Mouse (Mus musculus) heart, adult 2 months (tissue): ENCODE measurements around the gene Gtse1.

Experiments
- CTCF ChIP-seq: fragments of 200-600 bp; IDR thresholded peaks from 2 replicates; pipeline ENCODE4 v1.8.1; 2022; ENCODE audit warnings: antibody characterized with exemption, mild to moderate bottlenecking, moderate library complexity
- EP300 ChIP-seq: fragments of 200-500 bp; IDR thresholded peaks from 2 replicates; pipeline ENCODE4 v1.6.1; 2011; ENCODE audit warnings: low read depth, low read length, control low read depth; ENCODE audit not compliant: insufficient read depth

DNA sequence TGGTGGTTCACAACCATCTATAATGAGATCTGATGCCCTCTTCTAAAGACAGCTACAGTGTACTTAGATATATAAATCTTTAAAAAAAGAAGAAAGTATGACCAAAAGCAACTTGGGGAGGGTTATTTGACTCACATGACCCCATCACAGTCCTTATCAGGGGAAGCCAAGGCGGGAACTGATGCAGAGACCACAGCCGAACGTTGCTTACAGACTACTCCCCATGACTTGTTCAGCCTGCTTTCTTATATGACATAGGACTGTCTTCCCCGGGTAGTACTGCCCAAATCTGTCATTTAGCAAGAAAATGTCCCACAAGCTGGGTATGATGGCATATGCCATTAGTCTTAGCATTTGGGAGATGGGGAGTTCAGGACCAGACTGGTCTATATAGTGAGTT is 29.7 kb downstream of the Gtse1 start:
- TF ChIP-seq CTCF = no peak
- no peak for TF ChIP-seq EP300
